Mouse (Mus musculus): ENCODE measurements around the gene Prss56. TPM values are rescaled to one million over a fixed set of nuclear protein-coding genes. Genes with fewer than 3 reads are reported as not detected.

Prss56 gene
- polyA plus RNA-seq, 1 experiment from 2014 or later: 0.07 TPM

GRCm38 (mm10) chr1:87164796-87165184 is 18.3 kb upstream of the Prss56 start:
- no peak for ATAC-seq (replicated peaks; ENCODE audit: low FRiP score, low read depth)
- H3K4me3 ChIP-seq (replicated peaks; ENCODE audit: low read depth, low read length): no peak overlapping the region
- DNase-seq (ENCODE audit: low spot score): no peak
- H3K4me2 ChIP-seq (ENCODE audit: low read length): no peak overlapping the region
- no peak for TF ChIP-seq CTCF (IDR thresholded peaks at IDR 0.05; ENCODE audit: low read depth)
- WGBS: 42% methylated on average over 9 of the region's 9 CpGs
- H3K9me3 ChIP-seq (replicated peaks; ENCODE audit: low read length): no peaks in the 10 kb centered on the region
- H3K27me3 ChIP-seq (ENCODE audit: insufficient read depth, low read length): peaks cover 4% of the 10 kb centered on the region; the same call in 1 of the 2 replicates
- no peaks in the 10 kb centered on the region for H3K4me1 ChIP-seq (replicated peaks; ENCODE audit: insufficient read depth, low read length)
- H3K9ac ChIP-seq (ENCODE audit: low read depth, low read length): no peak overlapping the region
- H3K36me3 ChIP-seq (ENCODE audit: insufficient read depth, low read length): no peaks in the 10 kb centered on the region
- no peak overlapping the region for H3K27ac ChIP-seq

- peaks cover 10% of the 10 kb centered on the region for H3K27me3 ChIP-seq (ENCODE audit: insufficient read depth, low read length)
- WGBS: 14% methylated on average over 19 of the region's 19 CpGs
Observed at GRCm38 (mm10) chr1:87170458-87170857, 12.7 kb upstream of the Prss56 start.

GRCm38 (mm10) chr1:87171312-87171711 is 11.8 kb upstream of the Prss56 start:
- H3K36me3 ChIP-seq (ENCODE audit: insufficient read depth, low read length): no peaks in the 10 kb centered on the region

More at GRCm38 (mm10) chr1:87170458-87170857, 12.7 kb upstream of the Prss56 start:
- no peak; the same call in 1 of the 2 replicates for ATAC-seq (replicated peaks; ENCODE audit: low FRiP score, low read depth)
- no peak for TF ChIP-seq CTCF (IDR thresholded peaks at IDR 0.05; ENCODE audit: low read depth)
- no peaks in the 10 kb centered on the region for H3K4me1 ChIP-seq (replicated peaks; ENCODE audit: insufficient read depth, low read length)
- no peak overlapping the region for H3K4me2 ChIP-seq (ENCODE audit: low read length)
- 0 out of 2 replicates have a peak overlapping the region, but pooled peaks have one; percentile 4 for H3K9ac ChIP-seq (ENCODE audit: low read depth, low read length)
- H3K4me3 ChIP-seq (replicated peaks; ENCODE audit: low read depth, low read length): no peak overlapping the region
- no peak for DNase-seq (ENCODE audit: low spot score)
- no peaks in the 10 kb centered on the region for H3K9me3 ChIP-seq (replicated peaks; ENCODE audit: low read length)
- H3K27ac ChIP-seq: no peak overlapping the region
- no peaks in the 10 kb centered on the region for H3K36me3 ChIP-seq (ENCODE audit: insufficient read depth, low read length)

GRCm38 (mm10) chr1:87172316-87172715 is 10.8 kb upstream of the Prss56 start:
- ATAC-seq (replicated peaks; ENCODE audit: low FRiP score, low read depth) (no peak), DNase-seq (ENCODE audit: low spot score) (no peak)
- peaks cover 10% of the 10 kb centered on the region for H3K27me3 ChIP-seq (ENCODE audit: insufficient read depth, low read length)
- no peak for TF ChIP-seq CTCF (IDR thresholded peaks at IDR 0.05; ENCODE audit: low read depth)
- H3K9ac ChIP-seq (ENCODE audit: low read depth, low read length): no peak overlapping the region
- no peak overlapping the region for H3K27ac ChIP-seq
- H3K36me3 ChIP-seq (ENCODE audit: insufficient read depth, low read length): no peaks in the 10 kb centered on the region
- 38% methylated on average over 9 of the region's 9 CpGs for WGBS
- H3K4me3 ChIP-seq (replicated peaks; ENCODE audit: low read depth, low read length): no peak overlapping the region
- H3K4me1 ChIP-seq (replicated peaks; ENCODE audit: insufficient read depth, low read length): no peaks in the 10 kb centered on the region
- H3K4me2 ChIP-seq (ENCODE audit: low read length): no peak overlapping the region
- no peaks in the 10 kb centered on the region for H3K9me3 ChIP-seq (replicated peaks; ENCODE audit: low read length)

More at GRCm38 (mm10) chr1:87171312-87171711, 11.8 kb upstream of the Prss56 start:
- WGBS: 97% methylated on average over 1 of the region's 1 CpGs
- TF ChIP-seq CTCF (IDR thresholded peaks at IDR 0.05; ENCODE audit: low read depth): no peak
- peaks cover 10% of the 10 kb centered on the region for H3K27me3 ChIP-seq (ENCODE audit: insufficient read depth, low read length)
- DNase-seq (ENCODE audit: low spot score): no peak
- ATAC-seq (replicated peaks; ENCODE audit: low FRiP score, low read depth): no peak
- H3K4me3 ChIP-seq (replicated peaks; ENCODE audit: low read depth, low read length): no peak overlapping the region
- no peaks in the 10 kb centered on the region for H3K9me3 ChIP-seq (replicated peaks; ENCODE audit: low read length)
- H3K4me1 ChIP-seq (replicated peaks; ENCODE audit: insufficient read depth, low read length): no peaks in the 10 kb centered on the region
- no peak overlapping the region for H3K27ac ChIP-seq
- H3K4me2 ChIP-seq (ENCODE audit: low read length): no peak overlapping the region
- H3K9ac ChIP-seq (ENCODE audit: low read depth, low read length): no peak overlapping the region

- no peak overlapping the region for H3K27ac ChIP-seq
- WGBS: 20% methylated on average over 28 of the region's 28 CpGs
- peak; percentile 79 for TF ChIP-seq CTCF (IDR thresholded peaks at IDR 0.05; ENCODE audit: low read depth)
- no peaks in the 10 kb centered on the region for H3K9me3 ChIP-seq (replicated peaks; ENCODE audit: low read length)
- no peaks in the 10 kb centered on the region for H3K36me3 ChIP-seq (ENCODE audit: insufficient read depth, low read length)
- no peak overlapping the region for H3K4me3 ChIP-seq (replicated peaks; ENCODE audit: low read depth, low read length)
- H3K27me3 ChIP-seq (ENCODE audit: insufficient read depth, low read length): peaks cover 10% of the 10 kb centered on the region
- ATAC-seq (replicated peaks; ENCODE audit: low FRiP score, low read depth) (peak; percentile 18; the same call in 1 of the 2 replicates), DNase-seq (ENCODE audit: low spot score) (peak; percentile 85)
- H3K9ac ChIP-seq (ENCODE audit: low read depth, low read length): no peak overlapping the region
- H3K4me2 ChIP-seq (ENCODE audit: low read length): peak overlapping the region; percentile 9
- H3K4me1 ChIP-seq (replicated peaks; ENCODE audit: insufficient read depth, low read length): no peaks in the 10 kb centered on the region
Observed at GRCm38 (mm10) chr1:87174006-87174955, 8.8 kb upstream of the Prss56 start.

- H3K9ac ChIP-seq (ENCODE audit: low read depth, low read length): no peak overlapping the region
- no peaks in the 10 kb centered on the region for H3K36me3 ChIP-seq (ENCODE audit: insufficient read depth, low read length)
- no peak overlapping the region for H3K27ac ChIP-seq
- no peak overlapping the region for H3K4me2 ChIP-seq (ENCODE audit: low read length)
- peak; percentile 64 for TF ChIP-seq CTCF (IDR thresholded peaks at IDR 0.05; ENCODE audit: low read depth)
- H3K9me3 ChIP-seq (replicated peaks; ENCODE audit: low read length): no peaks in the 10 kb centered on the region
- peaks cover 5% of the 10 kb centered on the region; the same call in 1 of the 2 replicates for H3K27me3 ChIP-seq (ENCODE audit: insufficient read depth, low read length)
- WGBS: 3% methylated on average over 11 of the region's 11 CpGs
- H3K4me3 ChIP-seq (replicated peaks; ENCODE audit: low read depth, low read length): no peak overlapping the region
- H3K4me1 ChIP-seq (replicated peaks; ENCODE audit: insufficient read depth, low read length): no peaks in the 10 kb centered on the region
- ATAC-seq (replicated peaks; ENCODE audit: low FRiP score, low read depth): peak; percentile 80
- peak; percentile 93 for DNase-seq (ENCODE audit: low spot score)
Observed at GRCm38 (mm10) chr1:87175852-87176292, 7.2 kb upstream of the Prss56 start.

Measured in kidney, postnatal 0 days (tissue).